In the genomic region with DNA sequence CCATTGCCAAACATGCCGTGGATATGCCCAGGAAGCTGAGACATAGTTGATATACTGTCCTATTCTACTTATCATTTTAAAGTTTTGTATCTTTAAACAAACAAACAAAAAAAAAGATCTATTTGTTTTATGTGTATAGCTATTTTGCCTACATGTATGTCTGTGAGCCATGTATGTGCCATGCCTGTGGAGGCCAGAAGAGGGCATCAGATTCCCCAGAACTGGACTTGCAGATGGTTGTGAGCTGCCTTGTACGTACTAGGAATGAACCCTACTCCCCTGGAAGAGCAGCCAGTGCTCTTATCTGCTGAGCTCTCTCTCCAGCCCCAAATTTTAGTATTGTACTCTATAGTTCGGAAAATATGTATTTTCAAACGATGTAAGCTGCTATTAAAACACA, we compare ENCODE assay signal across 9 mouse cellular contexts. TPM values are rescaled to one million over a fixed set of nuclear protein-coding genes. Genes with fewer than 3 reads are reported as not detected.
DNase-seq lines count a peak whose midpoint lies in the region; TF ChIP-seq lines count a peak whose summit lies in the region.
"Had no signal": no experiment of that assay in that cellular context is flagged by ENCODE, and none has a peak within 500 bp of the region (broad histone marks: within the 10 kb centered on the region; RNA-seq: fewer than 3 reads in every experiment).

No protein-coding gene starts in this region.

- WGBS in thymus, adult 2 months: 46% methylated on average over 4 of the region's 4 CpGs

- no peaks in the 10 kb centered on the region for H3K36me3 ChIP-seq in thymus, adult 2 months (ENCODE audit: control insufficient read depth, insufficient read depth, low read length)
- H3K36me3 ChIP-seq: hindbrain, embryonic 15.5 days had no signal

- peak; percentile 86 for DNase-seq in heart, adult 11 months
- no peak for DNase-seq in heart, adult 9 months (ENCODE audit: low spot score in 2 of 2)
- peak; percentile 49 for DNase-seq in thymus, adult 2 months
- DNase-seq in thymus, adult 18-20 months: no peak
- DNase-seq in embryo, embryonic 11 days: peak; percentile 34
- peak; percentile 32 for DNase-seq in lung, postnatal 25 days (ENCODE audit: low spot score)
- DNase-seq in frontal cortex, postnatal 14 days (ENCODE audit: low spot score in 2 of 2): no peak
- DNase-seq in urinary bladder, postnatal 10 days (ENCODE audit: low spot score): no peak

- no peak overlapping the region for H3K27ac ChIP-seq in thymus, adult 2 months (ENCODE audit: control insufficient read depth, insufficient read depth, low read length)
- H3K27ac ChIP-seq: hindbrain, embryonic 15.5 days had no signal

- no peak for TF ChIP-seq POLR2A in thymus, adult 2 months (IDR thresholded peaks at IDR 0.05; ENCODE audit: control insufficient read depth, extremely low read depth, insufficient read depth, low read length, poor library complexity)

- peaks cover 8% of the 10 kb centered on the region; the same call in 1 of the 2 replicates for H3K4me1 ChIP-seq in thymus, adult 2 months (replicated peaks; ENCODE audit: control insufficient read depth, insufficient read depth, low read length)

- TF ChIP-seq CTCF in thymus, adult 2 months (IDR thresholded peaks at IDR 0.05; ENCODE audit: borderline replicate concordance, control insufficient read depth, extremely low read depth, insufficient read depth, low read length, poor library complexity): no peak

- no peak overlapping the region for H3K4me3 ChIP-seq in thymus, adult 2 months (ENCODE audit: control insufficient read depth, insufficient read depth, low read length)
- H3K4me3 ChIP-seq: hindbrain, embryonic 15.5 days had no signal

- peaks cover 5% of the 10 kb centered on the region; the same call in 1 of the 2 replicates for H3K27me3 ChIP-seq in thymus, adult 2 months (ENCODE audit: control insufficient read depth, insufficient read depth, low read length)
- H3K27me3 ChIP-seq: hindbrain, embryonic 15.5 days had no signal

RNA-seq across cellular contexts. Expression of gene BC051142, which starts 10.1 kb away (rescaled TPM):
- 1.2 and 1.4 TPM in 2 replicates for polyA plus RNA-seq in thymus, adult 2 months (2012; rRNA removed)

RNA-seq across cellular contexts. Expression of gene Btnl1, which starts 11.6 kb away (rescaled TPM):
- polyA plus RNA-seq in thymus, adult 2 months (2012; rRNA removed): 0.54 and 0.83 TPM in 2 replicates
- polyA plus RNA-seq: hindbrain, embryonic 15.5 days had no signal

RNA-seq across cellular contexts. Expression of gene Btnl2, which starts 33.9 kb away (rescaled TPM):
- polyA plus RNA-seq in thymus, adult 2 months (2012; rRNA removed): 1.3 and 1.4 TPM in 2 replicates

Comparison
In these comparisons a context has a peak if more than half of its experiments do, and no peak if none do; other contexts are left out.
1. DNase-seq: peak in heart, adult 11 months (single experiment), thymus, adult 2 months (single experiment), embryo, embryonic 11 days (single experiment) and lung, postnatal 25 days (single experiment); none in heart, adult 9 months (0 of 2), thymus, adult 18-20 months (0 of 2), frontal cortex, postnatal 14 days (0 of 2) and urinary bladder, postnatal 10 days (single experiment).